Mouse (Mus musculus) lung, postnatal 10 days (tissue): ENCODE measurements at regions not wholly inside any gene's neighbourhood (a gene's known extent, or its start where the extent isn't known, plus 50 kb on each side); places are given as distances from the start of the nearest gene placed in this dataset.
"Not testable (repeated sequence)": the region's sequence is repeated elsewhere in the genome, so short reads cannot be mapped to it uniquely, and the experiment has no call there.

Experiments
- DNase-seq: peaks from one replicate; pipeline ENCODE4 v3.0.0; 2021

DNA sequence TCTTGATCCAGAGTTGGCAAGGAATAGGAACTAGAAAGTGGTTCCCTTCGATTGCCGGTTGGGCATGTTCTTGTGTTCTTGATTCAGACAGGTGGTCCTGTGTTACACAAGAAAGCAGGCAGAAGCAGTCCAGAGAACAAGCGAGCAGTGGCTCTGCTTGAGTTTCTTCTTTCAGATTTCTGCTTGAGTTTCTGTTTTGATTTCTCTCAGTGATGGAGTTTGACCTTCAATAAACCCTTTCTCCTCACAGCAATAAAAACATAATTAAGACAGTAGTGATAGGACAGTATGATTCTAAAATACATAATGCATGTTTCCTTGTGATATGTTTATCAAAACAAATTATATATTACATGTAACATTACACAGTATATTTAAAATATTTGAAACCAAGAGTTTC is 59.1 kb downstream of the Klf6 start:
- DNase-seq, result no peak

DNA sequence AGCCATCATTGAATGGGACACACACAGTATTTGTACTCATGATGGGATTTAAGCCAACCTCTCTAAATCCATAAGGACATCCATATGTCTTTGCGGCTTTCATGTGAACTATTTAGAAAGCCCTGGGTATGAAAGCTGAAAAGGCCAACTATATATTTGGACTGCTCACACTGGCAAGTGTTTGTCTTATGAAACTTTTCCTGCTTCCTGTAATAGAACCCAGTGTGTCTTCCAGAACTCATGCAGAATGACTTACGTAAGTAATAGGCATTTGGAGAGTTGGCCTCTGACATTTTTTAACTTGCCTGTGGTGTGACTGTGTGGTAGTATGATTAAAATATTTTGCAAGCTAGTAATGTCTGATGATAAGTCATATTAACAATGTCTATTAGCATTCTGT is 70.2 kb downstream of the Klf6 start:
- DNase-seq, result no peak

DNA sequence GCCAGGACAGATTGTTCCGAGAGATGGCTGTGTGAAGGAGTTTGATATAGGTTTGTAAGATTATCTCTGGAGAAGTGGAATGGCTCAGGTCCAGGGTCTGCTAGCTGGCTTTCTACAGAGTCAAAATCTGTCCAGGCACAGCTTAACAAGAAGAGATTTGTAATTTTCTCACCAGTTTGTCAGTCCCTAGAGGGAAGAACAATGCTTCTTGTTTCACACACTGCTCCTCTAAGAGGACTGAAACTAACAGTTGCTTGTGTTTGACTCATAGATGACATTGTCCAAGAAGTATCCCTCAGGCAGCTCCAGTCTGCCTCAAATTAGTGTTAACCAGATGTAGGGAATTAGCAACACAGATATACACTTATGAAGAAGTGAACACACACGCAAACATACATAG is 76.2 kb downstream of the Klf6 start:
- no peak for DNase-seq

DNA sequence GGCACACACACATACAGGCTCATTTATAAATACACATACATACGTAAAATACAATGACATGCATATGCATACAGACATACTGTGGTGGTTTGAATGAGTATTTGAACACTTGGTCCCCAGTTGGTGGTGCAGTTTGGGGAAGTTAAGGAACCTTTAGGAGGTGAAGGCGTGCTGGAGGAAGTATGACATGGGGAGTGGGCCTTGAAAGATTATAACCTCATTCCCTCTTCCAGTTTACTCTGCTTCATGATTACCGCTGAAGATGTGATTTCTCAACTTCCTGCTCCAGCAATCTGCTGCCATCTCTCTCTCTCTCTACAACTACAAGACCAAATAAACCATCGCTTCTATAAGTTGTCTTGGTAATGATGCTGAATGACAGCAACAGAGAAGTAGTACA is 76.7 kb downstream of the Klf6 start:
- DNase-seq, result no peak

DNA sequence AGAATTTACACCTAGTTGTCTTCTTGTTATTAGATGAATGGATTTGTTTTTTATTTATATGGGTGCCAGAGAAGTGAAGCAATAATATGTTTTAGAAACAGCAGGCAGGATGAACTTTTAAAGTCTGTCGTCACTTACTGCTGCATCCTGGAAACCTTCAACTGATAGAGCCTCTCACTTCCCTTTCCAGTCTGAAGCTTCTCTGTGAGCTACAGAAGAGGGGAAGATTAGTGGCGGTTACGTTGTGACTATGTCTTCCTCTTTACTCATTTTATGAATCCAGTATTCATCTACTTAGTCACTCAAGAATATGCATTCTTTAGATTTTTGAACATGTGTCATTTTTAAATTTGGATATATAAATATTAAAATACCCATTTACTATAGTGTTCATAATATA is 78.1 kb downstream of the Klf6 start:
- no peak for DNase-seq

DNA sequence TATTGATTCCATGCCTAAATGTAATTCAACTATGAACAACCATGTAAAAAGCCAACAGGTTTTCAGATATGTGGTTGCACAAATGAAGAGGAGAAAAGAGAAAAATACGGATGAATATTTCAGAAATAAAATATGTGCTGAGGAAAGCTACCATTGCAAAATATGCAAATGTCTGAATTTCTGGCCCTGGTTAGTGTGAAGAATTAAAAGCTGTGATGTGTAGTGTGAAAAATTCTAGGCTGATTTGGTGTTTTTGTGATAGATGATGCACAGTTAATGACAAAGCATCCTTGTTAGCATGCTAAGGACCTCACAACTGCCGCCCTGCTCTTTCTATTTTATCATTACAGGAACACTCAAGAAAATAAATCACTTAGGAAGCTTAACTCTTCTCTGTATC is 91.6 kb downstream of the Klf6 start:
- DNase-seq, result no peak

DNA sequence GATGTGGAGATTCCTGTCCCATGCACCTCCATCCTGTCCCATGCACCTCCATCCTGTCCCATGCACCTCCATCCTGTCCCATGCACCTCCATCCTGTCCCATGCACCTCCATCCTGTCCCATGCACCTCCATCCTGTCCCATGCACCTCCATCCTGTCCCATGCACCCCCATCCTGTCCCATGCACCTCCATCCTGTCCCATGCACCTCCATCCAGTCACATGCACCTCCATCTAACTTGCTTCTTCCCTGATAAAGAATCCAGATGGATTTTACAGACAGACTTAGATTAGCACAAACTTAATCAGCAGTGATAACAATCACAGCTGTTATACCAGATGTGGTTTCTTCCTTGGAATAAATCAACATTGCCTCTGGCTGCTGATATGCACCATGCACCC is 93.8 kb downstream of the Klf6 start:
- DNase-seq, result not testable (repeated sequence)

DNA sequence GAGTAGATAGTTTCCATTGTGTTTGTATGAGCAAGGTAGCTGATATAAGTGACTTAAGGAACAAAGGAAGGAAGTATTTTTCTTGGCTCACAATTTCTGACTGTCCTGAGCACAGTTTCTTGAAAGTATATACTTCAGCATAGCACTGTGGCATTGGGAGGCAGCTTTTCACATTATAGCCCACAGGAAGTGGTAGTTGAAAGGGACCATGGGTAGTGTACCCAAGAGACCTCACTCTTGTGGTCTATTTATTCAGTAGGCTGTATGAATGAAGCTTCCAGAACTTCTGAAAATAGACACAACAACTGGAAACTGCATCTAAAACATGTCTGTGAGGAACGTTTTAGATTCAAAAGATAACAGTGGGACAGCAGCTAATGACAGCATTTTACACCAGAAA is 94.9 kb downstream of the Klf6 start:
- no peak for DNase-seq

DNA sequence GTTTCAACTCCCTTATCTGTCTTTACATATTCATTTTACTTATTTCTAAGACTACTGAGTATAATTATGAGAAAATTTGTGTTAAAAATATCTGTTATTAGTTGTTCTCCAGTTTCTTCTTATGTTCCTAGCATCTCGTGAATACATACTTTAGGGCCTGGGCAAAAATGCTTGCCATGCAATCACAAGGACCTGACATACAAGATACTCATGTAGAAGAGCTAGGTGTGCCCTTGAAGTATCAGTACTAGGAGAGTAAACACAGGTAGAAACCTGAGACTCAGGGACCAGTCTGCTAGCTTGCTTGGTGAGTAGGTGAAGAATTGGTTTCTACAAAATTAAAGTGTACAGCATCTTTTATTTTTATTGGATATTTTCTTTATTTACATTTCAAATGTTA is 101.7 kb downstream of the Klf6 start:
- no peak for DNase-seq

DNA sequence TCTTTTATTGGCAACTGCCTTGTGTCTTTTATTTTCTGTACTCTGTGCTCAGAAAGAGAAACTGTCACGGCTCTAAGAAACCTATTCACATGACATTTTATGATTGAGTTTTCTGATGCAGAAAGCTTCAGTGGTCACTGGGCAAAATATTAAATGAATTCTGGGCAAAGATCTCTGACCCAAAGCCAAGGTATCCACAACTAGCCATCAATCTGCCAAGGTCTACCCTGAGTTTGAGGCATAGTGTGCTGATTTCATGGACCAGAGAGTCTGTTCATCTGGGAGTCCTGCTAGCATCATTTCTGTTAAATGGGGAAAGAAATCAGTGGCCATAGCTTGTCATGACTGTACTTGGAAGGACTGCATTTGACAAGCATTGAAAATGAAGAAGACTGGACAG is 103.3 kb downstream of the Klf6 start:
- no peak for DNase-seq

DNA sequence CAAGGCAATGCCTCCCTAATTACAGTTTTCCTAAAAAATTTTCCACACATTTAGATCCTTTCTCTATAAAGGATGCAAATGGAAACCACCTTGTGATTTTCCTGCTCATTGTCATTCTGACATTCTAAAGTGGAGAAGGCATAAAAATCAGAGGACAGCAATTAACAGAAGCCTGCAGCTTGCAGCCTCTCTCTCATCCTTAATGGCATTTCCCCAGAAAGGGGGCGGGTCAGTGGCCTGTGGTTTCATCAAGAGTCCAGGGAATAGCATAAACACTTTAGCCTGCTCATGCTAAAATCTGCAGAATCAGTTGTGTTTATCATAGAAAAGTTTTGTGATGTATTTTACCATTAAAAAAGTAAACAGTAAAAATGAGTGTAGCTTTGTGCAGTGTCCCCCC is 117.3 kb downstream of the Klf6 start:
- DNase-seq, result peak; percentile 46

DNA sequence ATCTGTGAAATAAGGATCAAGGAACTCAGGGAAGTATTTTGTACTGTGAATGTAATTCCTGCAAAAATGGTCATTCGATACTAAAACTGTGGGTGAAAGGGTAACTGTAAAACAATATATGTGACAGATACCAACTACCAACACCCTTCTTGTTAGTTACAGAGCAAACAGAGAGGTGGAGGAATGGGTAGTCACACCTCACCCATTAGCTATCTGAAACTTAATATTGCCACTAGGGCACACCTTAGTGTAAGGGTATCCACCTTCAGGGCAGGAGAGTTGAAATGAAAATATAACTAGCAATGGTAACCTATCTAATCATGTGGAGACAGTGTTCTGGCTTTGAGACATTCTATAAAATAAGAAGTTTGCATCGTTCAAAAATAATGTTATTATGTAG is 126.2 kb downstream of the Klf6 start:
- no peak for DNase-seq

DNA sequence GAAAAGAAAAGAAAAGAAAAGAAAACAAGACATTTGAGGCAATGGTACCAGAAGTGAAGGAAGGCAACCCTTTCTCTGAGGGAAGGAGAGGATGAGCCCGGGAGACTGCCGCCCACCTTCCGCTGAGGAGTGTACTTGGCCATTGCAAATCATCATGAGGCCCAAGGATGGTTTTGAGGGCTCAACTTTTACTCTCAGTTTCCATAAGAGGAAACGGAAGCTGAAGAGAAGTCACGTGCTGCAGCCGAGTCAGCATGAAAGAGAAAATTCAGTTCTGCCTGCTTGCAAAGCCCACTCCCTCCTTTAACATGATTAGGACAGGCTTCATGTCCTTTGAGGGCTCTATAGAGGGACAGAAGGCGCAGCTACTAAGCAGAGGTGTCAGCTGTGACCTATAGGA is 127.1 kb downstream of the Klf6 start:
- DNase-seq, result no peak

DNA sequence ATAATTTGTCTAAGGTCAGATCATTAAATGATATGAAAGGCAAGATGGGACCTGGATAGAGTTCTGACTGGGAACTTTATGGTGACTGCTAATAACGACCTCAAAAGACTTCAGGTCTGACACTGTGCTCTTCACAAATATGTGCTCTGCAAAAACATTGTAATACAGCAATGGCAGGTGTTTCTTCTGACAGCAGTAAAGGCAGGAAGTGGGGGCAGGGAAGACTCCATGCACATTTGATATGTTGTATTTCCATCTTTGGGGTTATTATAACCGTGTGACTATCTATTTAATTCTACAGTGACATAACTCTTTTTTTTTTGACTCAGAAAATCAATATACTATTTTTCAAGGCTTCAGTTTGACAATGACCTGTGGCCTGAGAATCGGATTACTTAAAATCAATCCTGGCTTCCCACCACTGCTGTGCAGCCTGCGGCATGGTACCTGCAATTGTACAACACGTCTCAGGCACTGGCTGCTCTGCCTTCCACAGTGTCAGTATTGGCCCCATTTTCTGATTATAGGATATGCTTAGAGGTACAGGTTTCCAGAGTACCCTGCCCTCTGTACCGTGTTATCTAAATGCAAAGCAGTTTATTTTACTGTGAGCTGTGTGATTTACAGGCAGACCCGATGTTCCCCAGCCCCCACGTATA is 139.4 kb downstream of the Klf6 start:
- DNase-seq, result no peak

DNA sequence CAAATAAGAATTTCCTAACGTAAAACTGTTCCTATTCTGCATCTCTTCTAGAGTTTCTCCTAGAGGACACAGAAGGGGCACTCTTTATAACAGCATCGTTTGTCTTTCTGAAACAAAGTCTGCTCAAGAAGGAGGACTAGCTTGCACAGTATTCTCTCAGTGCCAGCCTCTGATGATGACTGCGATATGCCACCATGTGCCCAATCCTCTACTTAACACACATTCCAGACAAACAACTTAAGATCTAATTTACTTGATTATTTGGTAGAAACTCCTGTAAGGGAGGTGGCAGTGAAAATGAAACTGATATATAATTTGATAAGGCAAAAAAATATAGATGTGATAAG is 139.9 kb downstream of the Klf6 start:
- no peak for DNase-seq

DNA sequence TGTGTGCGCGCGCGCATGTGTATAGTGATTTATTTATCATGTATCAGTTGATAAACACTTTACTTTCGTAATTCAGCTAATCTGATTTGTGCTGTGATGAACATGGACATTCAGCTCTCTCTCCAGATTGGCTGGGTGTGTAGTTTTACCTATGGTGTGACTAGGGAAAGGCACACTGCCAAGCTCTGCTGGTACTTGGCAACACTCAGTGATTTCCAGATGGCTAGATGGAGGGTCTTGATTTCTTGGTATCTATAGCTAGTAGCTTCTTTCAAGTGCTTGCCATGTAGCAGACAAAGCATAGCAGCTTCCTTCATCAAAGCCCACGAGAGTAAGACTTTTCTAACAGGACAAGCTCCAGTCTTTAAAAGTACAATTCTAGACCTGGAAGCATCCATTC is 144.6 kb downstream of the Klf6 start:
- DNase-seq, result no peak

DNA sequence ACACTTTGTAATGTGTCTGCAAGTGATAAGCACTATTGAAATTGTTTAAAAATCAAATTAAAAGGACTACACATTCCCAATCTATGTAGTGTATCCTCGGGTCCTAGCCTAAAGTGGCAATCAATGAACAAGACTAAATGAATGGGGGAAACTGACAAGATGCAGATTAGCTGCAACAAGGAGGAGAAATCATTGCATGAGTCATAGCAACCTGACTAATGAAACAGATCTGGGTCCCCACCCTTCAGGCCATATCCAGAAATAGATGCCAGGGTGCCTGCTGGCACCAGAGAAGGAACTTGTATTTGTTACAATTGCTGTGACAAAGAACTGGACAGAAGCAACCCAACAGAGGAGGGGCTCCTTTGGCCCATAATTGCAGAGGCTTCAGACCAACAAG is 148.4 kb downstream of the Klf6 start:
- DNase-seq, result no peak

DNA sequence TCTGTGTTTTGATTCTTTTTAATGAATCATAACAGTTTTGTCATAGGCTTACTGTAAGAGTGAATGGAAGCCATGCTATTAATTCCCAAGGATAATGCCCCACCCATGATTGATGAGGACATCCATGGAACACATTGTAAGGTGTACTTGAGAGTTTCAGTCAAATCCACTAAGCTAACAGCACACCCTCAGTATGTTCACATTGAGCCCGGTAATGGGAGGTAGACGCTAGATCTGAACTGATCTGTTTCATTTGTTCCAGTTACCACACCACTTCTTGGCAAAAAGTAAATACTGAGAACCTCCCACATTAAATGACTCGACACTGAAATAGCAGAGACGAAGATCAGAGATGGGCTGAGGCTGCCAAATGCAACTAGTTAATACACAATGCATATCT is 165.9 kb downstream of the Klf6 start:
- no peak for DNase-seq

DNA sequence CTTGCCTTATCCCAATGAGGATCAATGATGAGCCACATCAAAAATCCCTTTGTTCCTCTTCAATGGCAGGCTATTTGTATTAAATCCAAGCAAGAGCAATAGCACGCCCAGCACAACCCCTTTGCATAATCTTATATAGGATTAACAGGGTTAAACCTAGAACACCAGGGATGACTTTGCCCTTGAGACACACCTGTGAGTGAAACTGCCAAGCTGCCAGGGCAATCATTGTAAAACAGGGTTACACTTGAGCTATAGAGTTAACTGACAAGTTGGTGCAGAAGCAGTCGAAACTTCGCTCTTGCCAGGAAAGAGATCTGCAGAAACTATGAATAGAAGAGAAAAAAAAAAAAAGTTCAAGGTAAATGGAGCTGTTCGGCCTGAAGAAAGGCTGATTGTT is 167.6 kb downstream of the Klf6 start:
- no peak for DNase-seq

DNA sequence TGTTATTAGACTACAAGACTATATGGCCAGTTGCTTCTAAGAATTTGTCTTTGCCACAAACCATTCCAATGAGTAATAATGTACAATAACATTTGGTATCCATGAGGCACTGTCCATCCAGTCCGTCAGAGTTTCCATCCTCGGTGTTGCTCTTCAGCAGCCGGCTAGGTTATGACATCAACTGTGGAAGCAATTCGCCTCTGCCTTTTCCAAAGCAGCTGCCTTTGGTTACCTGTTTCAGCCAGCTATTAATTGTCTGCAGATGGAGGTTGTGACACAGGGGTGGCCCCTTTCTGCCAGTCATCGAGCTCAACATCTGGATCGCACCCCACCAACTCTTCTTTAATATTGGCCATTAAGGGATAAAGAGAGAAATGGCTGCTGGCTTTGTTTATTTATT is 168.2 kb downstream of the Klf6 start:
- DNase-seq, result no peak

DNA sequence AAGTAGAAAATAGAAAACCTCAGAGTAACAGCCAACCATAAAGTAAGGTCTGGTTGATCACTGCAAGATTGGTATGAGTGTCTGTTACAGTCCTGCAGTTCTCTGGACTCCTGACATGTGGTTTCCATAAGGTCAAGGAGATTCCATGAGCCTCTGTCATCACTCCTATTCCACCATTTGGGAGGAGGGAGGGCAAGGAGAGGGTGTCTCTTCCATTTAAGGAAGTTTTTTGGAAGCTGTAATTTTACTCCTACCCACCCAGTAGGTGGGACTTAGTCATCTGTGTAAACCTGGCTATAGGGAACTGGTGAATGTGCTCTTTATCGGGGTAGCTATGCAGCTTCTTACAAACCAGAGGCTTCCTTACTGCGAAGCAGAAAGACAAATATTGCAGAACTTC is 168.8 kb downstream of the Klf6 start:
- DNase-seq, result no peak

DNA sequence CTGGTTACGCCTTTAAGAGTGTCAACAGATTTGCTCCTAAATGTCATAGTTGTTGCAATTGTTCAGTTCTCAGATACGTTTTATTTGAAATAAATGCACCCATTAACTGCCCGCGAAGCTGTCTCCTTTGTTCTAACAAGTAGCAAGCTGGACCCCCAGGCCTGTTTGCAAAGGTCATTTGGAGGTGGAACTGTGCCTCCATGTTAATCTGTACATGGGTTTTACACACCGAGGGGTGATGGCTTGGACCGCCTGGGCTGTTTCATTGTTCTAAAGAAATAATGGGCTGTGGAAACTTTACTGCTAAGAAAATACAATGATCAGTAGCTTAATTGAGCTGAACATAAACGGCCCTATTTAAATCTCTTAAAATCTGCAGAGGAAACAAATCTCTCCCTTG is 178.8 kb downstream of the Klf6 start:
- no peak for DNase-seq

DNA sequence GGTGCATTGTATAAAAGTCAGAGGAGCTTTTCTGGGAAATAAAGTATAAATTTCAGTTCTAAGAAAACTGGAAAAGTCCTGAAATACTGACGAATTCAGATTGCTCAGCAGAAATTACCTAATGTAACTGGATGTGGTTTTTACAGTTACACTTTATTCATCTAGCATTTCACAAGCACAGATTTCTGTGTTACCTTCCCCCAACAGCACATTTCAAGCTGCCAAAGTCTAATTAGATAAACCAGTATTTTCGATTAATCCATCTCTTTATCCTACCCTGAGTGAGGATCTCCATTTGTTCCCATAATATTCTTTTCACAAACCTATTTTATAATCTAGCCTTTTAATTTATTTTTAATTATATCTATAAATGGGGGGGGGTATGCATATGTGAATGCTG is 179.4 kb downstream of the Klf6 start:
- DNase-seq, result no peak

DNA sequence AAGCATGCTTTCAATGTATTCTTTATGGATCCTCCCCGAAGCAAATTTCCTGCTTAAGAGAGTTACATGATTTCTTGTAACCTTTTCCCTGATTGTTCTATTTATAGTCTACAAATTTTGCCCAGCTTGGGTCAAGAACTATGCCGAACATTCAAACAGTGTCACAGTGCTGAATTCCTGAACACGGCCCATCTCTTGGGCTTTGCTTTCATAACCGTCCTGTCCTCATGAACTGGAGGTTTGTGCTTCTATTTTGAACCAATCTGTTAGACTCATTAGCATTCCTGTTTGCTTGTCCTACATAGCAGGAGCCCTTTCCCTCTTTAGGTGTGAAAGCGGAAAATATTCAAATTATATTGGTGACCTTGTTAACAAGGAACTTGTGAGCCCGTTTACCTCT is 181.2 kb downstream of the Klf6 start:
- no peak for DNase-seq

DNA sequence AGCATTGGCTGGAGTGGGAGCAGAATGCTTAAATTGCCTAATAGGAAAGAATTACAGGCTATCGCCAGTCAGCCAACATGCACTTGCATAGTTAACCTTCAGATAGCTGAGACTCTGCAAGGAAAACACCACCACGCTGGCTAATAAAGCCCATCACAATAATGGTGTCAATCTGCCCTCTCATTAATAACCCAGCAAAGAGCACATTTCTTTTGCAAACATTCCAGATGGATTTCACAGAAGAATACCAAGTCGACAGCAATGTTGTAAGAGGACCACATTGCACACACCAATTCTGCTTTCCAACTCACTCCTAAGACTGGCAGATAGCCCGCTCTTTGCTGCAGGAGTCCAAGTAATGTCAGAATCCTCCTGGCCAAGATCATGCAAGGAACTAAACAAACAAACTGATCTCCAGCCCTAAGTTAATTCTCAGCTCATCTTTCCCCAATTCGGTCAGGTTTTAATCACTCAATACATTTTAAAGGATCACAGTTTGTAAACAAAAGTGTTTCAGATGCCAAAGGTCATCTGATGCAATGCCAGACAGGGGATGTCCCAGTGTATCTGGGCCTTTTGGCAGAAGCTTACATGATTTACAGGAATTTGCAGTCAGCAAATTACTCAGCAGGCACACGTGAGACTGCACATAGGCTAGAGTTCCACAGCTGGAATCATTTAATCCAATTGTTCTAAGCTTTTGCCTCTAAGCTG is 198.4 kb downstream of the Klf6 start:
- peak; percentile 63 for DNase-seq
